Mouse (Mus musculus): Measurements from ENCODE around the gene Cox19.

DNA sequence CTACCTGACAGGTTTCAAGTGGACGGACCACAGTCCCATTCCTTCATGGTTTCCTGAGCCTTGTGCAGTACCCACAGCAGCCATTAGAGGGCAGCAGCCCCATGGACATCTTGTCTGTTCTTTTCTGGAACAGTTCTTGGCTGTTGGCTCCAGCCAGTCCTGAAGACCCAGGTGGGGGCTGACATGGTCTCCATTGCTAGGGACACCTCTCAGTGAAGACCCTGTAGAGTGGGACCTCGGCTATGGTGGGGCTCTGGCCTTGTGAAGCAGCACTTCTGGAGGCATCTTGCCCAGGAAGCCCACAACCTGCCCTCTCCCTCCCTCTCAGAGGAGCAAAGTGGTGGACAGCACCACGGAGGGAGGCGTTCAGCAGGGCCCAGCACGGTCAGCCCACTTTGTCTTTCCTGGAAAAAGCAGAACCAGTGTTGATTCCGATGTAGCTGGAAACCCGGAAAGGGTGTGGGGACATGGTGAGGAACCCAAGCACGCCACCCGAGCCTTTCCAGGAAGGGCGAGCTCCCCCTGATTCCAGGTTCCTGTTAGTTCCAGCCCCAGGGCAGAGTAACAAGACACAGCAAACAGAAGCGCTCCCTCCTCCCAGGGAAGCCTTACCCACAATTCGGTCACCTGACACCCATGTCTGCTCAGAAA lies 13.2 kb upstream of the Cox19 start:
- TF ChIP-seq EP300 (IDR thresholded peaks at IDR 0.05; ENCODE audit: insufficient read depth, low read depth, low read length) (peak; percentile 98), POLR2A (IDR thresholded peaks at IDR 0.05; ENCODE audit: insufficient read depth, low read depth, low read length) (peak; percentile 56; the same call in 1 of the 2 replicates), CTCF (IDR thresholded peaks at IDR 0.05) (no peak; the same call in 1 of the 2 replicates)

Measured in heart, adult 2 months (tissue).